Mouse (Mus musculus): Measurements from ENCODE around the gene Sh3bgrl2.
A peak's percentile ranks its signal among the peaks of the same experiment; 100 is the strongest.

The Sh3bgrl2 gene

GRCm38 (mm10) chr9:83587116-83587515 is 39.0 kb downstream of the Sh3bgrl2 start:
- DNase-seq (ENCODE audit: low read depth in 1 of 2, low spot score in 2 of 2): no peak

DNA sequence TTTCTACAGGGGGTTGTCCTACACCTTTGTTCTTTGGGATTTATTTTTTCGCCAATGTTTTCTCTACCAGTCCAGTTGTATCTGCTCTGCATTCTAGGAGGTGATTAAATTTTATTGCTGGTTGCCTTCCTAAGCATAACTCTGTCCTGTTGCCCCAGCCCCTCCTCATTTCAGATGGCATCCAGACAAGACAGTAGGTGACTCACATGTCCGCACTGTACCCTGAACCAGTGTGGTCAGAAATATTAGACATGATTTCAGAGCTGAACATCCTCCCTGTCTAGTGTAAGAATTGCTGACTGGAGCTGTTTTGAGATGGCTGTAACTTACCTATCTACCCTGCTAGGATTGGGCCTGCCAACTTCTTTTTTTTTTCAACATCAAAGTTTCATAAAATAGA is 40.9 kb downstream of the Sh3bgrl2 start:
- DNase-seq (ENCODE audit: low read depth in 1 of 2, low spot score in 2 of 2): no peak

GRCm38 (mm10) chr9:83589680-83590467 is 41.7 kb downstream of the Sh3bgrl2 start:
- DNase-seq (ENCODE audit: low read depth in 1 of 2, low spot score in 2 of 2): no peak

- DNase-seq (ENCODE audit: low read depth in 1 of 2, low spot score in 2 of 2): no peak
These were observed 43.8 kb downstream of the Sh3bgrl2 start for GRCm38 (mm10) chr9:83591848-83592456.

DNA sequence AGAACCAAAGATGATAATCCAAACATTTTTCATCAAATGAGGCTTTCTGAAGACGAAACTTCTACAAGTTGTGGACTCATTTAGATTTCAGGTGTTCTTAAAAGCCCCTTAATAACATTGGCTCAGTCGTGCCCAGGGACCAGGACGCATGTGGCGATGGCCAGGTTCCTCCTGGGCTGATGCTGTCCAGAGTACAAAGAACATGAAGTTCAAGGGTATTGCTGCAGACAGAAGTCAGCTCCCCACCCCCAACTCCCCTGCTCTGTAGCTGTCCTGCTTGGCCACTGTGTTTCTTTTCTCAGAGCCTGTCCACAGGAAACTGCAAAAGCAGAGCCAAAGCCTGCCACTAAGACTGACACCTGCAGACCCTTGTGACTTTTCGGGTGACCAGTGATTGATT is 45.7 kb downstream of the Sh3bgrl2 start:
- no peak for DNase-seq (ENCODE audit: low read depth in 1 of 2, low spot score in 2 of 2)

- no peak for DNase-seq (ENCODE audit: low read depth in 1 of 2, low spot score in 2 of 2)
These were observed 48.0 kb downstream of the Sh3bgrl2 start for GRCm38 (mm10) chr9:83596132-83596531.

DNA sequence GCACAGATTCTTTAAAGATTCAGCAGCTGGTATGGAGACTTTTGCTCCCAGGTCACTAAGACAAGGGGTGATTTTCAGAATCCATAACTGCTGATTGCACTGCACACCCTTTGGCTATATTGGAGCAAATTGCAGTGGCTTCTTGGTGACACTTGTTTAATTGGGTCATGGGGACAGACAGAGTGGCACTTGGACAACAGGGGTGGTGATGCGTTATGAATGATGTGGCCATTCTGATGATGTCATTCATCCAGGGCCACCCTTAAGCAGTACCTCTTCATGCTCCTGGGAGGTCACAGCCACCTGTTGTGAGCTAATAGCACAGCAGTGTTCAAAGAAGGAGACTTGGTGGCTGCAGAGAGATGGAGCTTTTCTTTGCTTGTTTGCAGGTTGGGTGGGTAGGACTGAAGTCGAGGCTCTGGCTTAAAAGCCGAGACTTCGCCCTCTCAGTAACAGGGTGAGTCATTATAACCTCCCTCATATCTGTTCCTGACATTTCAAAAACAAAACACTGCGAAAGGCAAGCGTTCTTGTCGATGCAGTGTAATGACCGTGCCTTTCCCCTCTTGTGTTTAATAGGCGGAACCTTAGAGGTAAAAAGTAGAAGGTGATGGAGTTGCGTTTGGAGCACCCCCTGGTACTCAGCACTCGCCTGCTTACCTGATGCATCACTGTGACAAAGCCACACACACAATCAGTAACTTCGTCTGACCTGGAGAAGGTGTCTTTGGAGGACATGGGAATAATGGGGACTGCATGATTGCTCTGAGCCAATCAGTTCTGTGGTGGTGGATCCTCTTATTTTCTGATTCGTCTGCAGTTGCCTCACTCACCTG is 48.7 kb downstream of the Sh3bgrl2 start:
- no peak for DNase-seq (ENCODE audit: low read depth in 1 of 2, low spot score in 2 of 2)

DNA sequence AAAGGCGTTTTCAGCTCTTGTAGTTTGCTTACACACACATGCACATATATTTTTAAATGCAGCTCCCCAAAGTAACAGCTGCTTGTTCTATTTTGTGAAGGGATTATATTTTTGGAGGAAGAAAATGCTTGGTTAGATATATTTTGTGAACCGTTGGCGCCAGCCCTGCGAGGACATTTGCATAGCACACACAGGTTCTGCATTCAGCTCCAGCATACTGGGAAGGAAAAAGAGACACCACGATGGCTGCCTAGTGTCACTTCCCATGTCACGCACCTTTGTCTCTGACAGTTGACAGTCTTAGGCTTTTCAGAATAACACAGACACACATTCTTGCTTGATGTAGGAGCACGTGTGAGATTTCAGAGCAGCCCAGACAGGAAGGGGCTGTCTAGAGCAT is 49.9 kb downstream of the Sh3bgrl2 start:
- no peak for DNase-seq (ENCODE audit: low read depth in 1 of 2, low spot score in 2 of 2)

- DNase-seq (ENCODE audit: low read depth in 1 of 2, low spot score in 2 of 2): no peak
These were observed 51.4 kb downstream of the Sh3bgrl2 start for GRCm38 (mm10) chr9:83599505-83599904.

- no peak for DNase-seq (ENCODE audit: low read depth in 1 of 2, low spot score in 2 of 2)
These were observed 52.3 kb downstream of the Sh3bgrl2 start for GRCm38 (mm10) chr9:83600286-83601048.

- no peak for DNase-seq (ENCODE audit: low read depth in 1 of 2, low spot score in 2 of 2)
These were observed 54.1 kb downstream of the Sh3bgrl2 start for GRCm38 (mm10) chr9:83602176-83602770.

DNA sequence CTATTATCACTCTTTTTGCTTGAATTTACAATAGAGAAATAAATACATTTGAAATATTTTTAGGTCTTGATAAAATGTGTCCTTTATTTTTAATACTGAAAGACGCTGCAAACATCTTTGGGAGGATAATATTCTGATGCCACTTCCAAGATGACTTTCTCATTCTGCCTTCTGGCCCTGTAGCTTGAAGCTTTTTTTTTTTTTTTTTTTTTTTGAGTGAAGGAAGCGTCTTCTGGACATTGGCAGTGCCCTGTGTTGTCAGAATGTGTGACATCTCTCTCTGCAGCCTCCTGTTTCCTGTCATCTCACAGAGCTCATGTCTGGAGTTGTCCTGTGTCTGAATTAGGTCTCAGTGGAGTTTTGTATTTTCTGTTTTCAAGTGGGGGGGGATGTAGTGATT is 55.0 kb downstream of the Sh3bgrl2 start:
- no peak for DNase-seq (ENCODE audit: low read depth in 1 of 2, low spot score in 2 of 2)

GRCm38 (mm10) chr9:83605886-83606640 is 57.9 kb downstream of the Sh3bgrl2 start:
- no peak for DNase-seq (ENCODE audit: low read depth in 1 of 2, low spot score in 2 of 2)

DNA sequence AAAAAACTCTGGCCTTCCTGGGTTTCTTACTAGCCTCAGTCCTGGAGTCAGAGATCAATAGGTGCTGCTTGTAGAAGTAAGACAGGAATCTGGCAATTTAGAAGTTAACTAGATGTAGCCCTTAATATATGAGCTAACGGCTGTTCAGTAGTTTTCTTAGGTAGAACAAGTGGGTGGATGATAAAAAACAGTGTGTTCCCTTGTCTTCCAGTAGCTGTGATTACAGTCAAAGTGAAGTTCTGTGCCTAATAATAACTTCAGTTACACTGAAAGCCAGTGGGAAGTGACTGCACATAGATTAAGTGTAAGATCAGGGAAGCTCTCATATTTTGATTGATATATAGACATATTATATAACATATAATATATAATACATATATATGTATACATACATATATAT is 60.0 kb downstream of the Sh3bgrl2 start:
- DNase-seq (ENCODE audit: low read depth in 1 of 2, low spot score in 2 of 2): no peak

- peak in 1 of 2 experiments; percentile 7 for DNase-seq (ENCODE audit: low read depth in 1 of 2, low spot score in 2 of 2)
These were observed 61.5 kb downstream of the Sh3bgrl2 start for GRCm38 (mm10) chr9:83609422-83610297.

DNA sequence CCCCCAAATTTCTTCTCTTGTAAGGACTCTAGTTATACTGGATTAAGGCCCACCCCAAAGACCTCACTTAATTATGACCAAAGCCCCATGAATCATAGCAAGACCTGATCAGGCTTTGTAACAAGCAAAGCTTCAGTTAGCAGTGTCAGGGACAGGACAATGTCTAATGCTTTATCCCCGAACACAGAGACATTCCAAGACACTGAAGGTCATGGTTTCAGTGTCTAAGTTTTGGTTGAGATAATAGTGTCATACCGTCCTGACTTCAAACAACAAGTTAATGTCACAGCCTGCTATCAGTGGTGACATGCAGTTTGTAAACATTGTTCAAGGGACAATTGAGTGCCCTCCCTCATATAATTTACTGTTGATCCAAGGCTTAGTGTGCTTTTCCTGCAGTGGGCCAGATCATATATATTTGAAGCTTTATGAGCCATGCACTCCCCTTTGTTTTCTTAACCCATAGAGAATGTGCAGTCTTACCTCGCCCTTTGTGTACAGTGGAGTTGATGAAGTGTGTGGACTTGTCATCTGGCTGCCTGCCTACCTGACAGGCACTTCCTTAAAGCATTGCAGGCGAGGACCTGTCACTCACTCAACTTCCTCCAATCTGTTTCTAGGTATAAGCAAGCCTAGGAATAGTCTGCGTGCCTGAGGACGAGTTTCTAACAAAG is 67.9 kb downstream of the Sh3bgrl2 start:
- DNase-seq (ENCODE audit: low read depth in 1 of 2, low spot score in 2 of 2): no peak

- DNase-seq (ENCODE audit: low read depth in 1 of 2, low spot score in 2 of 2): no peak
These were observed 68.5 kb downstream of the Sh3bgrl2 start for GRCm38 (mm10) chr9:83616586-83617081.

- no peak for DNase-seq (ENCODE audit: low read depth in 1 of 2, low spot score in 2 of 2)
These were observed 75.3 kb downstream of the Sh3bgrl2 start for GRCm38 (mm10) chr9:83623455-83623854.
